Mouse (Mus musculus) olfactory bulb, adult 2 months (tissue): ENCODE measurements around the gene Hsd11b1.

ENCODE experiments used
- CTCF ChIP-seq: fragments of 200-500 bp; IDR thresholded peaks from 2 replicates; pipeline ENCODE4 v1.5.1; 2012; ENCODE audit warnings: low read depth, mild to moderate bottlenecking, low read length, moderate library complexity; ENCODE audit not compliant: insufficient read depth
- POLR2A ChIP-seq: fragments of 200-500 bp; IDR thresholded peaks from 2 replicates; pipeline ENCODE4 v1.6.1; 2012; ENCODE audit warnings: mild to moderate bottlenecking, low read depth, low read length, moderate library complexity; ENCODE audit not compliant: insufficient read depth

DNA sequence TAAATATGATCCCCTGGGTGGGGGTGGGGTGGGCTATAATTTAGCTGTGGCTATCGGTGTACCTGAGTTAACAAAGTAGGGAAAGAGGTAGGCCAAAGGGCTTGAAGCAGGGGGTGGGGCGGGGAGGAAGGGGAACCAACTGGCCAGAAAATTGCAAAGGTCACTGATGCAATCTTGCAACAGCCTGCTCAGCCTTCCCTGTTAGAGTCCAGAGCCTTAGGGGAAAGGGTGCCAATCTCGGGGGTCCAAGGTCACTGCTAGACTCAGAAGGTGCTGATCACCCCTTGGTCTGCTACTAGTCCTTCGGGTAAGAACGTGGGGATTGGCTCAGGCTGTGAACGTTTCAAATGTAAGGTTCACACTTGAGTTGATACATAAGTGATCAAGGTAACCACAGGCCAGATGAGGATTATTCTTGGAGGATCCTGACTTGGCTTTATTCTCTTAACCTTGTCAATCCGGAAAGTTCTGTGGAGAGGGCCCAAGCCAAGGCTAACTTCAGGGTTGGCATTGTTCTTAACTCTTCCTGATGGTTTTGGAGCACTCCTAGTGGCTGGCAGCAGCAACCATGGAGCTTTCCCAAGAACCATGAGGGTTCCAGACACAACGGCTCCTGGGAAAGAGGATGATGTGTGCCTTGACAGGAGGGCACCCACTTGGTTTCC lies 10.7 kb upstream of the Hsd11b1 start:
- no peak for TF ChIP-seq CTCF
- TF ChIP-seq POLR2A, result no peak
